Mouse (Mus musculus) adrenal gland, postnatal 0 days (tissue): Measurements from ENCODE around the gene Gm20388. TPM values are rescaled to one million over a fixed set of nuclear protein-coding genes. Genes with fewer than 3 reads are reported as not detected.

Experiments
- polyA plus RNA-seq: library from polyadenylated mRNA; unstranded; fragments of >200 nt; fragmentation: Nextera tagmentation; extraction: Ambion mirVana; gene quantifications from 2 replicates; pipeline ENCODE4 v1.2.1, GENCODE M21; 2015

Gm20388 gene
- polyA plus RNA-seq, result not detected in 2 replicates

DNA sequence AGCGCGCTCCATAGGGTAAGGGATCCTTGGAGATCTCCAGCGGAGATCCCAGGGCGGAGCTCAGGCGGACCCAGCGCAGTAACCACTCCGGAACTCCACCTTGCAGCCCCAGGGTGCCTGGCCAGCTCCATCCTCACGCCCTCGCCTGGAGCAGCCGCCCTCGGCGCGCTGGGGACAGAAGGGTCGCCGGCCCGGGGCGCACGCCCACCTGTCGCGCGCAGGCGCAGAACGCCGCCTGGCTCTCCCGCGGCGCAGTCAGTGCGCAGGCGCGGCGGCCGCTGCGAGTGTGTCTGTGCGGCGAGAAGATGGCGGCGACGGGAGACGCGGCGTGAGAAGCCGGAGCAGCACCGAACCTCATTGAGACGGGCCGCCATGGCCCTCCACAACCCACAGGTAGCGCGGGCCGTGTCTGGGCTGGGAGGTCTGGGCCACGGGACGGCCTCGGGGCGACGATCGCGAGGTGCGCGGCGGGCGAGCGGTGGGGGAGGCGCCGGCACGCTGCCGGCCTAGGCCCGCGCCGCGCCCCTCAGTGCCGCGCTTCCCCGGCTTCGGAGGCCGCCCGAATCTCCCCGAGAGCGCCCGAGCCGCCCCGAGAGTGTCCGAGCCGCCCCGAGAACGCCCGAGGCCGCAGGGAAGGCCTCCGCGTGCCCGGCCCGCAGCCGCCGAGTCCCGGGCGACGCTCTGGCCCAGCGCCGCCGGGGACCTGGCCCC lies at the start of gene Gm20388:
Gene Gm20388, plus strand, starts transcription at position 295 of the 711 bp plus-strand sequence.

DNA sequence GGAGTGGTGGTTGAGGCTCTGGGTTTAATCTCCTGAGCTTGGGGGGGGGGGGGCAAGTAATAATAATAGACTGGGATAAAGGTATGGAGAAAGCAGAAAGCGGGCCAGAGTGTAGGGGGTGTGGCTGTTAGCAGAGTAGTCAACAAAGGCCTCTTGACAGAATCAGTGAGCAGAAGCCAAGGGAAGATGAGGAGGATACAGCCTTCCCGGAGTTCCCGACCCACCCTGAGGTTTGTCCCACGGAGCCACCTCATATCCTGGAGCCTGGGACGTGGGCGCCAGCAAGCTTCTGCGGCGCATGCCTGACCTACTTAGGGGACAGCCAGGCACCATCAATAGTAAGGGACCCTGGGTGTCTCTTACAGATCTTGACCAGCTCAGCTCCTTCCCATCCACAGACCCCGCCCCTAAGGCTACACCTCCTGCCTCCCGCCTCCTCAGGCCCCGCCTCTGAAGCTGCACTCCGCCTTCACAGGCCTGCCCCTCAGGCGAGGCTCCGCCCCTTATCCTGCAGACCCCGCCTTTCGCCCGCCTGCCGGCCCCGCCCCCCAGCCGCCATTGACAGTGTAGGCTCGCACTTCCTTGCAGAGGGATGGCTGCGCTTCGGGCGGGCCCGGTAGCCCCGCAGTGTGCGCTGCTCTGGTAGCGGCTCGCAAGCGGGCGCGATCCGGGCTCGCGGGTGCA lies 48.8 kb upstream of the Gm20388 start, which contains the start of gene Klhl36:
Gene Klhl36, plus strand, starts transcription at position 561 of the 684 bp plus-strand sequence.

DNA sequence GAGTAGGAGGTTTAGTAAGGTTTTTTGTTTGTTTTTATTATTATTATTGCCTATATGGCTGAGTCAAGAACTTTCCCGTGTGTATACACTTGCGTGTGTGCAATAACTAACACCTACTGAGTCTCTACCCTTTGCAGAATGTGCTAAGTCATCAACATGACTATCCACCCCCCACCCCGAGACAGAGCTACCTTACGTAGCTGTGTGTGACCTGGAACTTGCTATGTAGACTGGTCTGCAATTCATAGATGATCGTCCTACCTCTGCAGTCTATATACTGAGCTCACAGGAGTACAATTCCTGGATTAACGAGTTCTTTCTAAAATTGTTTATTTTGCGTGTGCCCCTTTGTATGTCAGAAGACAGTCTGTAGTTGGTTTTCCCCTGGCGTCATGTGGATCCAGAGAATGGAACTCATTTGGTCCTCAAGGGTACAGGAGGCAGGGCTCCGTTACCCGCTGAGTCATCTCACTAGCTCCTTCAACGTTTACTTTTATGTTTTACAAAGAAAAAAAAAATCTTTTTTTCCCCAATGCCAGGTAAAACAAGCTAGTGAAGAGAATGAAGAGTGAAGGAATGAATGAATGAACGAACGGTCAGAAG lies 596 bp upstream of the Gm20388 start, which contains the start of gene Usp10:
Gene Usp10, plus strand, starts transcription at position 417 of the 603 bp plus-strand sequence.

DNA sequence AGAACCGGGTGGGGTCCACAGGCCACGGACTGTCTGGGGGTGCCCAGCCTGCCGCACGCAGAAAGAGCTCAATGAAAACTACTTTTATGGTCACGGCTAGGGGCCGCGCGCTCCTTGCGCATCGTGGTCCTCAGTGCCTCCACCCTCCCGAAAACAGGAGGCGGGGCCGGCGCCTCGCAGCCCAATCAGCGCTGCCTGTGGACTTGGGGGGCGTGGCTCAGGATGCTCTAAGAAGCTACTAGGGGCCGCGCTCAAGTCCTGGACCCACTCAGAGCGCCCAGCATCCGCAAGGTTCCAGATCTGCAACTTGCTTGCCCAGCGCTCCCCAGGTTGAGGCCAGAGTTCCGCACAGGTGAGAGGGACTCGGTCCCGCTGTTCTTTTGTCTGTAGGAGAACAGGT lies 81.6 kb downstream of the Gm20388 start, which contains the start of gene Crispld2:
Gene Crispld2, plus strand, starts transcription at position 190 of the 400 bp plus-strand sequence.

DNA sequence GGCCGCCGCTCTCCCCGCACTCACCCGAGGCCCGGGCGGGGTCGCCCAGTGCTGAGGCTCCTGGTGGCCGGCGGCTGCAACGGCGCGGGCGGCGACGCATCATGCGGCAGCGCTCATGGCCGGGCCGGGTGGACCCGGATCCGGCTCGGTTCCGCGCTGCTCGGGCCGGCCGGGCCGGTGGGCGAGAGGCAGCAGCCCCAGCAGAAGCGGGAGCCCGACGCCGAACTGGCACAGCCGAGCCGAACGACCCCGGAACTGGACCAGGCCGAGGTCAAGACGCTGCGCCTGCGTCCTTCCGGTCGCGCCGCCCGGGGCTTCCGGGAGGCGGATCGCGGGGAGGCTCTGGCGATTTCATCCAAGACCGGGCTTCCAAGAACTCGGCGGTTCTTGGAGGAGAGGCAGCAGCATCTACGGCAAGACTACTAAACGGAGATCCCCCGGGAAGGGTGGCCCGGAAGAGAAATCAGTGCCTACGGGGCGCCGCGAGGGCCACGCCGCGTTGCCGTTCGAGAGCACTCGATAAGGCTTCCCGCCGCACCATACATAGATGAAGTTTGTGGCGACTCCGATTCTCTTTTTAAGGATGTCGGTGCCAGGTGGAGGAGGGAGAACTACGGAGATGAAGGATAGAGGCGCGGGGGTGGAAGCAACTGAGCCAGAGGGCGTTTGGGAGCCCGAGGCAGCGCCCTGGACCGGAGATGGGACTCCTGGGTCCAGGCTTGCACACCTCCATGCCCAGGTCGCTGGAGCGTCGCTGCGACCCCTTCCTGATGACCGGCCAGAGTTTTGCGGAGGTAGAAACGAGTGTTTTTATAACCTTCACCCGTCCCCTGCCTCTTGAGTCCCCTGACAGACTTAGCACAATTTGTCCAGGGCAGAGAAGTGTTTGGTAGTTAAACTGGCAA lies 190.7 kb downstream of the Gm20388 start, which contains the start of gene Zdhhc7:
Gene Zdhhc7, minus strand, starts transcription at position 415 of the 905 bp plus-strand sequence.

DNA sequence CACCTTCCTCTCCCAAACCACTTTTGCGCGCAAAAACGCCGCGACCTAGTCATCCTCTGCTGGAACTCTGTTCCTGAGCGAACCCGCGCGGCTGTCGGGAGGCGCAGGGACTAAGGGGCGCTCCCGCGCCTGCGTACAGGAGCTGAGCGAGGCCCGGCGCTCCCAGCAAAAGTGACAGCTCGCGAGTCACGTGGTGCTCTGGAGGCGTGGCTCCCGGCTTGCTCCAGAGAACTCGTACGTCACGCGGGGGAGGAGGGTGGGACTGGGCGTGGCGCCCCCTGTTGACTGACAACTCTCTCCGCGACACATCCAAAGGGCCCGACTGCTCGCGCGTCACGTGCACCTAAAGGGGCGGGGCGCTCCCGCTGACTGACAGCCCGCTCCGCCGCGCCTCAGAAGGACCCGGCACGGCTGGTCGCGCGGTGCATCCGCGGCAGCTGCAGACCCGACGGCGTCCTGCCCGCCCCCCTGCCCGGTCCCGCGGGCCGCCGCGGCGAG lies 203.2 kb downstream of the Gm20388 start, which contains the start of gene 6430548M08Rik:
Gene 6430548M08Rik, plus strand, starts transcription at position 395 of the 498 bp plus-strand sequence.

DNA sequence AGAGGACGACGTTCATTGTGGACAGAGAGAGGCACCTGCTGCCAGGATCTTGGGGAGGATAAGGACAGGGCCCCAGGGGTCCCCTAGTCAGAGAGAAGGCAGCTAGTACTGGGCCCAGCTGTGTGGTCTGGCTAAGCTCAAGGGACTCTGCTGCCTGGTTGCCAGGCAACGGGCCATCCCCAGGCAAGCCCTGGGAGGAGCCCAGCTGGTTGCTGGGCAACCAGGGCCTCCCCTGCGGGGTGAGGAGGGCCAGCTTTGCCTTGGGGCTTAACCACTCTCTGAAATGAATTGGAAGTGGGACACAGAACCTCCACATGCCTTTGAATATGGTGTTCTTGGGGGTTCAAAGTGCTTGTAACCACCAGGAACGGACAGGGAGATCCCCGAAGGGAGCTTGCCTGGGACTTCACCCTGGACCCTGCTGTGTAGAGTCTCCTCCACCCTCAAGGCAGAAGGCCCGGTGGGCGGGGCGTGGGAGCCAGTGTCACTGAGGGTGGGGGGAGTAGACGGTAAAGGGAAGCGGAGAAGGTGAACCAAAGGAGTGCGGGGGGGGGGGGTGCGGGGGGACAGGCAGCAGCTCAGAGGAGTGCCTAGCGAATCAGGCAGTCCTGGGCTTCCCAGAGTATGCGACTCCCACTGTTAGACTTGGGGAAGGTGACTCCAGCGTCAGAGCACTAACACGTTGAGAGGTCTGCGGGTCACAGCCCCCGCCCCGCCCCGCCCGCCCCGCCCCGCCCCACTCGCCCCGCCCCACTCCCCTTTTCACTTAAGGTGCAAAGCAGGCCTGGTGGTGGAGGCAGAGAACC lies 266.9 kb downstream of the Gm20388 start, which contains the start of gene Fam92b:
Gene Fam92b, minus strand, starts transcription at position 149 of the 806 bp plus-strand sequence.

DNA sequence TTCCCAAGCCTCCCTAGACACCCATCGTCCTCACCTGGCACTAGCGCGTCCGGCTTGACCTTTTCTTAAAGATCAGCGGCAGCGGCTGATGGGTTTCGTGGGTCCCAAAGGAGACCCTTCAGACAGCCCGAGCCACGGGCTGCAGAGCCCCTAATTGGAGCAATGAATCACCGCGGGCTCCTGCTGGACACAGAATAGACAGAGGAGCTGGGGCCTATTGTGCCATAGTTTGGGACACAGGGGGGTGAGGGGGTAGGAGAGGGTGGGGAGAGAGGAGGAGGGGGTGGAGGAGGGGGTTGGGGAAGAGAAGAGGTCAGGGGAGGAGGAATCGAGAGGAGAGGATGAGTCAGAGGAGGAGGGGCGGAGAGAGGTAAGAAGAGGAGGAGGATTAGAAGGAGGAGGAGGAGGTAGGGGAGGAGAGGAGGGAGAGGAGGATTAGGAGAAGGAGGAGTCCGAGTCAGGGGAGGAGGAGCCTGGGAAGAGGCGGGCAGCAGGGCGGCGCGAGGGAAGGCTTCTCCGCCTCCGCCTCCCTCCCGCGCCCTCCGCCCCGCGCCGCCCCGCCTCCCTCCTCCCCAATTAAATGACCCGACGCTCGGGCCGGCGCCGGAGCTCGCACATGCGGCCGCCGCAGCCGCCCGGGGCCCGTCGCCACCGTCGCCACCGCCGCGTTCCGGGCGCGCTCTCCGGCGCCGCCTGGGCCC lies 317.4 kb downstream of the Gm20388 start, which contains the start of gene Gse1:
Gene Gse1, plus strand, starts transcription at position 566 of the 701 bp plus-strand sequence.

DNA sequence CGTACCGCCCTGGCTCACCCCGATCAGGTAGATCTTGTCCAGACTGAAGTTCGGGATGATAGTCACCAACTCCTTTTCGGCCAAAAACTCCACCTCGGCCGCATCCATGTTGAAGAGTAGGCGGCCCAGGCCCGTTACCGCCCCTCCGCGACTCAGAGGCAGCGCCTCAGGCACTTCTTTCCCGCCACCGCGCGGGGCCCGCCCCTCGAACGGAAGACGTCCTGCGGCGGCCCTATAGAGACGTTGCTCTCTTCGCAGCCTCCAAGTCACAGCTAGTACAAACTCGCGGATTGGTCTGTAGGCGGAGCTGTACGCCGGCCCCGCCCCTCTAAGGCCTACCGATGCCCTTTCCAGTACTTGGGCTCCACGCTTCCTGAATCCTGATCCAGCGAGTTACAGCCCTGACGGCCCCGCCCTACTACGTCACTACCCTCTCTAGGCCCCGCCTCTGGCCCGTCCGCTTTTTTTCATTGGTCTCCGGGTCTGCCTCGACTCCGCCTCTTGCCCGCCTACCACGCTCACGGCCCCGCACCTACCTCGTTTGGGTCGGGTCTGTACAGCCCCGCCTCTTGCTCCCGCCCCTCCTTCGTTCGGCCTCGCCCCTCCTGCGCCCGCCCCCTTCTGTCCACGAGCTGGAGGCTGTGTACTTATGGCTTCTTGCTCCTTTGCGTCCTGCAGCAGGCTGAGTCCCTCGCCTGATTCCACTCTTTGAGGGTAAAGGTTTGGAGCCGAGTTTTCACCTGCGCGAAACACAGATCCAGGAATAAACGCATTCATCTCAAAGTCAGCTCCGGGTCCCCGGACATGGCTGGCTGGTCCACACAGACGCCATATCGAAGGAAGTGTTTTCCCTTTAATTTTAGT lies 678.5 kb downstream of the Gm20388 start, which contains the start of gene Gins2:
Gene Gins2, minus strand, starts transcription at position 397 of the 864 bp plus-strand sequence.

DNA sequence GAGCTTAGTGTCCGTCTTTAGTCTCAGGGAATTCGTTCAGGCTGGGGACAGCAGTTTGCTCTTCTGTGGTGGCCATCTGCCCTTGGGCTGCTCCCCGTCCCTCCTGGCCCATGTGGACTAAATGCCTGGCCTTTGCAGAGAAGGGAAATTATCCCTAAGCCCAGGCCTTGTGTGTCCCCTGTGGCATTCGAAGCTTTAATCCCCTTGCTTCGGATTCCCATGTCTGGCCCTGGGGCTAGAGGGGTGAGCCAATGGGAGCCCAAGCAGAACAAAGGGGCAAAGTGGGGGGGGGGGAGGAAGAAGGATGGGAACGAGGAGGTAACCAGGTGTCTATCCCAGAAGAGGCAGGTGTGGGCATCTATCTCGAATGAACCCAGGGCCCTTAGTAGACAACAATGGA lies 736.9 kb downstream of the Gm20388 start, which contains the start of gene 1190005I06Rik:
Gene 1190005I06Rik, minus strand, starts transcription at position 101 of the 400 bp plus-strand sequence.

DNA sequence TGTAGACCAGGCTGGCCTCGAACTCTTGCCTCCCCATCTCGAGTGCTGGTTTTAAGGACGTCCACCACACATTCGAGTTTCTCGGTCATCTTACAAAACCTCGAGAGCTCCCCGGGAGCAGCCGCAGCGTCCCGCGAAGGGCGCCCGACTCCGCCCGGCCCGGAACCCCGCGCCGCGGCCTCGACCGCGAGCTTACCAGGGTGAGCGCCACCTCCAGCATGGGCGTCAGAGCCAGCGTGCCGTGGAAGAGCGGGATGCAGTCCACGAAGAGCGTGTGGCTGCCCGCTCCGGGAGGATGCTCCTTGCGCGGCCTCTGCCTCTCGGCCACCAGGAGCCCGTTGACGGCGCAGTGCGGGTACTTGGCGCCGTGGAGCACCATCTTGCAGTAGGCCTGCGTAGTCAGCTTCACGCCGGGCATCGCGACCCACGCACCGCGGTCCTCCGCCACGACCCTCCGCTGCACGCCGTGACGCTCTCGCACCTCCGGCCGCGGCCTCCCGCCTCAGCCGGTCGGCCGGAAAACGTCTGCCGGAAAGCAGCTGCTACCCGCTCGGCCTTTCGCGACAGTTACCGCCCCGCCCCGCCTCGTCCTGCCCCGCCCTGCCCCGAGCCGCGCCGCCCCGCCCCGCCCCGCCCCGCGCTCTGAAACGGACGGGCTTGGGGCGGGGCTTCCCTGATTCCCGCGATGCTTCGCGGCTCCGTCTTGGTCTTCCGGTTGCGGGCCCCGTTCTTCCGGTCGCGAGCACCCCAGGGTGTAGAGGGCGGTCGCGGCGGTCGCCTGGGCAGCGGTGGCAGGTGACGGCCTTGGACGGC lies 757.1 kb downstream of the Gm20388 start, which contains the start of the genes Gm27021 and Cox4i1:
Gene Gm27021, minus strand, starts transcription at position 519 of the 813 bp plus-strand sequence.
Gene Cox4i1, plus strand, starts transcription at position 662 of the 813 bp plus-strand sequence.

DNA sequence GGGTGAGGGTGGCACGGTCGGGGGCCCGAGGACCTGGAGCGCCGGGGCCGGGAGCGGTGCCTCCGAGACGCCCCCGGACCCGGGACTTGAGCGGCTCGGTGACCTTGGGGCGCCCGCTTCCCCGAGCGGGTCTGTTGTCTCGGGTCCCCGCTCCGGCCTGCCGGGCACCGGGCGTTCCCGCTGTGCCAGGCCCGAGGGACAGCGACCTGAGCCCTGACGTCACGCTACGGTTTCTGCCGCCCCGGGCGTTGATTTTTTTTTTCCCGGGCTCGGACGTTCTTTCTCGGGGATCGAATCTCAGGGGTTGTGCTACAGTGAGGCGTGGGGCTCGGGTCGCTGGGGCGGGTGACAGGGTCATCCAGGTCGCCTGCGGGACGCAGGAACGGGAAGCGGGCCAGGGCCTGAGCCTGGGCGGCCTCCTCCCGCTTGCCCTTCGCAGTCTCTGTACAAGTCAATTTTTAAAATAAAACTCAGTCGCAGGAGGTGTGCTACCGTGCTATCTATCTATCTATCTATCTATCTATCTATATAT lies 757.8 kb downstream of the Gm20388 start, which contains the start of gene Emc8:
Gene Emc8, minus strand, starts transcription at position 200 of the 532 bp plus-strand sequence.

DNA sequence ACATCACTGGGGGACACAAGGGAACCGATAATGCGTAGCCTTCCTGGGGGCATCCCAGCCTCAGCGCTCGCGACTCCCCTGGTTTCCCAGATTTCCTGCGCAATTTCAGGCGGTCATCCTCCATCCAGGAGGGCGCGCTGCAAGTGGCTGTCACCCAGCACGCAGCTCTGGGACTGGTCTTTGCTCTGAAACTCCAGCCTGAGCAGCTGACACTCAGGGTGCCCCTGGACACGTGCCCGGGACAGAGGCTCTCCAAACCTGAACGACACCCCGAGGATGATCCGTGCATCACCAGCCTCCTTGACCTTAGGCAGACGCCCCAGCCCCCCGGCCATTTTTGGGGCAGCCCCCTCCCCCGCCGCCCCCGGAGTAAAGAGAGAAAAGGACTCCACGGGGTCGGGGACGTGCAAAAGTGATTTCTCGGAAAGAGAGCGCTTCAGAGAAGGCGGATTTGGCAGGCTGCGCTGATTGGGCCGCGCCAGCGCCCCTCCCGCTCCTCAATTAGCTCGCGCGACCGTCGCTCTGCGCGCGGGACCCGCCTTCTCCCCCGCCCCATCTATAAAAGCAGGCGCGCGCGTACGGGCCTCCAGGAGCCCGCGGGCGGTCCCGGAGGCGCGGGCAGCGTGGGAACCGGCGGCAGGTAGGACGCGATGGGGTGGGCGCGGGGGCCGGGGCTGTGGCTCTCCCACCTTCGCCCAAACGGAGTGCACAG lies 825.3 kb downstream of the Gm20388 start, which contains the start of gene Irf8:
Gene Irf8, plus strand, starts transcription at position 589 of the 712 bp plus-strand sequence.

DNA sequence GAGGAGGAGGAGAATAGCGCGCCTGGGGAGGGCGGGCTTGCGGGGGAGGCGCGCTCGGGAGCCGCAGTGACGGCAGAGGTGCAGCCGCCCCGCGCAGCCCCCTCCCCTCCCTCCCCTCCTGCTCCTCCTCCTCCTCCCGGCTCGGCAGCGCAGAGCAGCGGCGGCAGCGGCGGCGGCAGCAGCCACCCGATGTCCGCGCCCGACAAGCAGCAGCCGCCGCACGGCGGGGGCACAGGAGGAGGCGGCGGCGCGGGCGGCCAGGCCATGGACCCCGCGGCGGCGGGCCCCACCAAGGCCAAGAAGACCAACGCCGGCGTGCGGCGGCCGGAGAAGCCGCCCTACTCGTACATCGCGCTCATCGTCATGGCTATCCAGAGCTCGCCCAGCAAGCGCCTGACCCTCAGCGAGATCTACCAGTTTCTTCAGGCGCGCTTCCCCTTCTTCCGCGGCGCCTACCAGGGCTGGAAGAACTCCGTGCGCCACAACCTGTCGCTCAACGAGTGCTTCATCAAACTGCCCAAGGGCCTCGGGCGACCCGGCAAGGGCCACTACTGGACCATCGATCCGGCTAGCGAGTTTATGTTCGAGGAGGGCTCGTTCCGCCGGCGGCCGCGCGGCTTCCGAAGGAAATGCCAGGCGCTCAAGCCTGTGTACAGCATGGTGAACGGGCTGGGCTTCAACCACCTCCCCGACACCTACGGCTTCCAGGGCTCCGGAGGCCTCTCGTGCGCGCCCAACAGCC lies 1173.7 kb downstream of the Gm20388 start, which contains the start of gene Foxf1:
Gene Foxf1, plus strand, starts transcription at position 177 of the 742 bp plus-strand sequence.

